Mouse (Mus musculus) liver, adult 2 months (tissue): ENCODE results near the gene Rsad1.

Experiments used
- CTCF ChIP-seq: fragments of 200-500 bp; IDR thresholded peaks from 2 replicates; pipeline ENCODE4 v1.5.1; 2011; ENCODE audit warnings: low read depth, low read length, control low read depth
- POLR2A ChIP-seq: fragments of 200-500 bp; IDR thresholded peaks from 2 replicates; pipeline ENCODE4 v1.6.1; 2011; ENCODE audit warnings: low read length, control low read depth; ENCODE audit not compliant: insufficient read depth; ENCODE audit errors: extremely low read depth

DNA sequence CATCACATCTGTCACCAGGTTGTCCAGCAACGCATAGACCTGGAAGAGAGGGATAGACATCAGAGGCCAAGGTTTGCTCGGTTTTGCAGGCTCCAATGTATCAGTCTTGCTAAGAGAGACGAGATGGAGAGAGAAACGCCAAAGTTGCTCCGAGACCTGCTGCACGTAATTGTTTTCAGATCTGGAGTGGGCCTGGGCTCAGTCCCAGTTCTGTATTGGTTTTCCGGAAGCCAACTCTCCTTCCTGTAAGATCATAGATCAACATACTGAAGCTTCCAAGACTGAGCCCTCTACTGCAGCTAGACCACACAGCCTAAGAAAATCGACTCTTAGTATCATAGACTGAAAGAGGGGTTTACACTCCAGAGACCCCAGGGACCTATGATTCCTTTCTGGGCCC lies 47.6 kb downstream of the Rsad1 start:
- TF ChIP-seq POLR2A (no peak), CTCF (no peak)
